Mouse (Mus musculus) skeletal muscle tissue, adult 2 months (tissue): ENCODE results near the gene Noa1.
A peak's percentile ranks its signal among the peaks of the same experiment; 100 is the strongest.

Experiments used
- DNase-seq: peaks from one replicate; pipeline ENCODE4 v3.0.0-alpha.2; 2012; ENCODE audit warnings: low read depth, low spot score

Gene Noa1

GRCm38 (mm10) chr5:77309924-77310772, at the start of gene Noa1, which contains the start of gene Polr2b:
Noa1 (minus strand) TSS chr5:77310084.
Polr2b (plus strand) TSS chr5:77310147.
- DNase-seq, result peak; percentile 99

- peak; percentile 53 for DNase-seq
These were observed 48.5 kb upstream of the Noa1 start for GRCm38 (mm10) chr5:77358347-77358746.

DNA sequence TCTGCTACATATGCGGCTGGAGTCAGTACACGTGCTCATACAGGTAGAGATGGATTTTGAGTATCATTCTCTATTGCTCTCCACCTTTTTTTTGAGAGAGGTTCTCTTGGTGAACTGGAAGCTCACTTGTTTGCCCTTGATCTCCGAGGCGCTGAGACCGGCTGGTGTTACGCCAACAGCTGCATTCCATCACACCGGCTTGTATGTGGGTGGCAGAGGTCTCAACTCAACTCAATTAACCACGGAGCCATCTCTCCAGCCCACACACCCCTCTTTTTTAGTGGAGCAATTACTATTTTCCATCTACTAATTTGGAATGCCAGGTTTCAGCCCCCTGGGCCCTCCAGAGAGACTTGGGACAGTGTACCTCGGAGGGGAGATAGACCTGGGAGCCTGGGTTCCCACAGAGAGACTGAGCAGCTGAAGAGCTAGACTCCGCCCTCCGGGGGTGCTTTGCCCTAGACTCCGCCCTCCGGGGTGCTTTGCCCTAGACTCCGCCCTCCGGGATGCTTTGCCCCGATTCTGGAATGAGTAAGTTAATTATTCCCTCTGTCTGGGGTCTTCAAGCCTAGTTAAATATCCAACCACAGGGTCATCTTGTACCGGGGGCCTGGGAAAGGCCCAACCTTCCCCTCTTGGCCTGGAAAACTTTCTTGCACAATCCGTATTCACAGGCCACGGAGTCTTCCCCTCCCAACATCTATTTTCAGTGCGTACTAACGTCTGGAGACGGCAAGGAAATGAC, 47.7 kb upstream of the Noa1 start:
- DNase-seq, result peak; percentile 58

DNA sequence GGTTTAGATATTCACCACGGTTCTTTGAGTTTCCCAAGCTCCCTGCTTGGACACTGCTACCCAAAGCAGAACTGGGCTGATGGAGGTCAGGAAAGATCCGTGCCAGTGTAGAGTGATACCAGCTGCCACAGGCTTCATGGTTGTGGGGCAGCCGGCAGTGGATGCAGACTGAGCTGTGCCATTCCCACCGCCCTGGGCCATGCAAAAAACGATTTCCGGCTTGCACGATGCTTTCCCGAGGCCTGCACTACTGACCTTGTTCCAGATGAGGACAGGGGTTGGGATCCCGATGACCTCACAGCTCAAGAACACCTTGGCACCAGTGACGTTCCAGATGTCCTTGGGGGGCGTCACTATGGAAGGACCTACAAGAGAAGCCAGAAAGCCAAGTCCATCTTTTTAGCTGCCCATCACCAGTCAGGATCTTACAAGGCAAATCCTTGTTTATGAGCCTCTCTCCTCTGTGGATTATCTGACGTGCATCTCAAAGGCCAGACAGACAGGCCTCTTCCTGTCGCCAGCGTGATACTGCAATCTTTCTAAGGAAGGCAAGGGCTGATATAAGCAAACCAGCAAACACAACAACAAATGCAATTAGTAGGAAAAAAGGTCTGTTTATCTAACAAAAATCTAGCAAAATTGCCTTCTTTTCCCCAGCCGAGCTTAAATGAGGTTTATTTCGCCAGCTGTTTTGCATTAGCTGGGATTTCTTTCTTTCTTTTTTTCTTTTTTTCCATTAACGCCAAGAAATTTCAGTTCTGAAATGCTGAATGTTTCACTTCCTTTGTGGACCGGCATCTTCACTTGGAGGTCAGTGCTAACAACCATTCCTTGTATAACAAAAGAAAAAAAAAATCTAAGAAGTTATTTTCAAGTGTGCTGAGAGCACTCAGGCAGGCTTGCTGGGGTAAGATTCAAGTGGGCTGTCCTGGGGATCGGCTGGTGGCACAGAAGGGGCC, 45.7 kb upstream of the Noa1 start:
- no peak for DNase-seq

DNA sequence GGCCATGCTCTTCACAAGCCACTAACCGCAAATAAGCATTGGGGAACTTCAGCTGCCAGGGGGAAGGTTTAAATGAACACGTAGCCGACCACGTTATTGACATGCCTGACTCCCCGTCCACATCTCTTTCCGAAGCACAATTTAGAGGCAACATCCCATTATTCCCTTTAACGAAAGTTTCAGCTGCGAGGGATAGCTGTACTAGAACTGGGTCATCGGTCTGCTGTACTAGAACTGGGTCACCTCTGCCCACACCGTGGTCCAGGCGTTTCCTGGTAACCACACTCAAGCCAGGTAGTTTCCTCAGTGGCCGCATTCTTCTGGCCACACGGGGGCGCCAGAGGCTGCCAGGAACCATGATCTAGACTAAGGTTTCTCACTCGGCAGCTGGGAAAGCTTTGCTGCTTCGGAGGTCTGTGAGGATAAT, 44.5 kb upstream of the Noa1 start:
- peak; percentile 63 for DNase-seq

DNA sequence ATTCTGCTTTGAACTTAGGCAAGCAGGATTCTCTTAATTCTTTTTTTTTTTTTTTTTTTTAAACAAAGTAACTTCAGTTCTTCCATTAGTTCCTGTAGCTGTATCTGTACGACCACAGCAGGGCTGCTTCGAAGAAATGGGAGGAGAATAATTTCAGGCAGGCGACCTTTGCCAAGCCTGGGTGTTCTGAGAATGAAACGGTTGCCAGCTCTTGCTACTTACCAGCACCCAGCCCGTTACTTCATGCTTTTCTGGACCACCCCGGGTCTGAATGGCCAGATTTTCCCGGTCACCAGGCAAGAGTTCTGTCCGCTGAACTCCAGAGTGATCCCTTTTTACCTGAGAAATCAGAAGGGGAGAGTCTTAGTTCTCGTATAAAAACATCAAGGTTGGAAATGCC, 41.8 kb upstream of the Noa1 start:
- no peak for DNase-seq

- no peak for DNase-seq
These were observed 40.2 kb upstream of the Noa1 start for GRCm38 (mm10) chr5:77349971-77350658.

- no peak for DNase-seq
These were observed 39.0 kb upstream of the Noa1 start for GRCm38 (mm10) chr5:77348901-77349300.

GRCm38 (mm10) chr5:77340033-77340432, 30.1 kb upstream of the Noa1 start:
- no peak for DNase-seq

DNA sequence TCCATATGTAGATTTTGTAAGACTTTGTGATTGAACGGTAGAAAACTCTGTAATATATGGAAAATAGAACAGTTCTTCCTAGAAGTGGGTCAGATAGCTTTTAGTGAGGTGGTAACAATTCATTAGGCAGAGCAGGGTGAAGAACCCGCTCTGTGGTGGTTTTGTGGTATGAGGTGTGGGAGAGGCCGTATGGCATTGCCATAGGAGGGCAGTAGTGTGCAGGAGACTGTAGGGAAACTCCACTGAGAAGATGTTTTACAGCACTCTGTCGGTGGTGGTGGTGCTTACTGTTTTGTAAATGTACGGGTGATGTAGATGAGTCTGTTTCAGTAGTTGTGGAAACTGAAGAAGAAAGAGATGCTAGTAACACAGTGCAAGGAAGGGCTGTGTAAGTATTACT, 20.3 kb upstream of the Noa1 start:
- DNase-seq, result no peak

- no peak for DNase-seq
These were observed 15.1 kb upstream of the Noa1 start for GRCm38 (mm10) chr5:77324936-77325335.

- DNase-seq, result no peak
These were observed 5.1 kb upstream of the Noa1 start for GRCm38 (mm10) chr5:77314986-77315385.

GRCm38 (mm10) chr5:77314206-77314605, 4.3 kb upstream of the Noa1 start:
- DNase-seq, result no peak

- DNase-seq, result no peak
These were observed 605 bp downstream of the Noa1 start for GRCm38 (mm10) chr5:77309051-77309906.

DNA sequence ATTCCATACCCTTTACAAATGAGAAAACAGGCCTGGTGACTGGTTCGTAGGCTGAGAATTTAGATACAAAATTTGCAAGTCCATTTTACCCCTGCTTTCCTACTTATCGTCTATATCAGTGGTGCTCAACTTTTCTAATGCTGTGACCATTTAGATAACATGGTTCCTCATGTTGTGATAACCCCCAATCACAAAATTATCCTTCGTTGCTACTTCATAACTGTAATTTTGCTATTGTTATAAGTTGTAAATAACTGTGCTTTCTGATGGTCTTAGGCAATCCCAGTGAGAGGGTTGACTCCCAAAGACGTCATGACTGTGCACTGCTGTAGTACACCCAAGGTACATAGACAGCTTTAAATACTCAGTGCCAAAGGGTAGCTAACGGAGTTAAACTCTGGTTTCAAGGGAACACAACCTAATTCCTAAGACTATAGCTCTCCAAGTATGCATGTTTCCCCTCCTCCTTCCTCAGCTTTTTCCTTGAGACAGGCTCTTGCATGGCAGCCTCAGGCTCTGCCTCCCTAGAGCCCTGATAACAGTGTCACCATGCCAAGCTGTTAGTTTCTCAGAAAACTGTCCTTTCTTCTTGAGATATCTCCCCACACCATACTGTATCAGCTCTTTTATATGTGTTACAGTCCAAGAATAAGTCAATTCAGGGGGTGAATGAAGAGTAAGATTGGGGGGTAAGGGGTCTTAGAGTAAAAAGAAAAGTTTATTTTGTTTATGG, 1.9 kb downstream of the Noa1 start:
- DNase-seq, result no peak

- no peak for DNase-seq
These were observed 8.5 kb downstream of the Noa1 start for GRCm38 (mm10) chr5:77301296-77301903.

GRCm38 (mm10) chr5:77299486-77299885, 10.4 kb downstream of the Noa1 start:
- no peak for DNase-seq

DNA sequence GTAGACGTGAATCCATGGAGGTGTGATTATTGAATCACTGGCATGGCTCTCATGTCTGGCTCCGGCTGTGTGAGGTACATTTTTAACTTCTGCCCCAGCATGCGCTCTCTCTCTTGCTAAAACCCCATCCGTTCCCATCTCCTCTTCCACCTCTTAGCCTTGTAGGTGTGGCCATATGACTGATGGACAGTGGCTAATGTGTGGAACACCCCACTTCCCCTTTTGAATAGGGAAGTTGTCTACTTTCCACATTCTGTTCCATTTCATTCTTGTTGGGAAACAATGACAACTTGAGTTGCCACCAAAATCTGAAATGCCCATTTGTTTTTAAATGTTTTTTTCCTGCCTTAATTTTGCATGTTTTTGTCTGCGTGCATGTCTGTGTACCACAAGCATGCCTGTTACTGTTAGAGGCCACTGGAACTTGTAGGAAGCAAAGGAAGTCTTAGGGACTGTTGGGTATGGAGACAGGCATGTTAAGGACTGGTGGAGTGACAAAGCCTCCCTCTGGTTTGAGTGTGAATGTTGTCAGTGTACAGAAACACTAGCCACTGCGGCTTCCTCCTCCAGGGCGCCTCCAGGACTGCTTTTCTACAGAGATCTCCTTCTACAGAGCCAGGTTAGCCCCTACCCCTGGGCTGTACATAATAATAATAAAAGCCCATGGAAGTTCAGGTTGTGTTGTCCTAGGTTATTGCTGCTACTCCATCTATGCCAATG, 16.9 kb downstream of the Noa1 start:
- no peak for DNase-seq
